ENCODE assay signal across 8 mouse cellular contexts in genomic region chr8:64548054-64548850, GRCm38 (mm10).
DNase-seq lines count a peak whose midpoint lies in the region; ATAC-seq and TF ChIP-seq lines count a peak whose summit lies in the region.

No protein-coding gene starts in this region.

- no peaks in the 10 kb centered on the region for H3K36me3 ChIP-seq in heart, postnatal 0 days (replicated peaks; ENCODE audit: control insufficient read depth, insufficient read depth, low read length)
- H3K36me3 ChIP-seq in ES-E14 (ENCODE audit: control insufficient read depth, insufficient read depth, low read length, poor library complexity, severe bottlenecking): no peaks in the 10 kb centered on the region

- H3K4me1 ChIP-seq in heart, postnatal 0 days (ENCODE audit: control insufficient read depth, insufficient read depth): no peaks in the 10 kb centered on the region; the same call in 1 of the 2 replicates
- H3K4me1 ChIP-seq in ES-E14 (ENCODE audit: control insufficient read depth in 2 of 2, insufficient read depth in 2 of 2, low read length in 2 of 2, poor library complexity in 1 of 2): no peaks in the 10 kb centered on the region
- H3K4me1 ChIP-seq in cortical plate, adult 2 months (ENCODE audit: control insufficient read depth, insufficient read depth, low read length): no peaks in the 10 kb centered on the region

- 25% methylated on average over 5 of the region's 5 CpGs for WGBS in heart, postnatal 0 days

- no peaks in the 10 kb centered on the region for H3K27me3 ChIP-seq in heart, postnatal 0 days (ENCODE audit: control insufficient read depth, insufficient read depth, low read length)

- DNase-seq in heart, postnatal 0 days (ENCODE audit: low spot score): peak; percentile 70
- no peak for DNase-seq in heart, adult 9 months (ENCODE audit: low spot score in 2 of 2)
- peak; percentile 44 for DNase-seq in ES-E14 (ENCODE audit: low read depth, low spot score)
- DNase-seq in hindlimb bud, embryonic 11.5 days (ENCODE audit: extremely low spot score, low read depth, low spot score): peak; percentile 62
- peak; percentile 53 for DNase-seq in lung, postnatal 10 days
- DNase-seq in urinary bladder, postnatal 4 days (ENCODE audit: low spot score in 2 of 2): no peak
- no peak for DNase-seq in urinary bladder, adult 2 months (ENCODE audit: low spot score)

- no peak overlapping the region for H3K27ac ChIP-seq in heart, postnatal 0 days (ENCODE audit: low read depth)
- H3K27ac ChIP-seq in ES-E14 (ENCODE audit: insufficient read depth, low read depth, low read length, poor library complexity, severe bottlenecking): no peak overlapping the region
- no peak overlapping the region for H3K27ac ChIP-seq in cortical plate, adult 2 months (ENCODE audit: insufficient read depth, low read length)

- H3K4me3 ChIP-seq in heart, postnatal 0 days (ENCODE audit: low read depth, low read length): no peak overlapping the region
- no peak overlapping the region for H3K4me3 ChIP-seq in ES-E14 (ENCODE audit: insufficient read depth in 1 of 2, low read depth in 1 of 2, low read length in 2 of 2, poor library complexity in 1 of 2, severe bottlenecking in 1 of 2)
- H3K4me3 ChIP-seq in cortical plate, adult 2 months (ENCODE audit: insufficient read depth, low read length): no peak overlapping the region

- in situ Hi-C loops in ES-E14 (cut with MboI; ENCODE audit: low sequenced_read_pairs in 2 of 2, unreplicated experiment in 2 of 2): loop anchor here in 1 of 2 experiments (10.0 kb wide), 1 partner anchor 523 kb away; no protein-coding TSS in a partner anchor

- no peaks in the 10 kb centered on the region for H3K9me3 ChIP-seq in heart, postnatal 0 days (replicated peaks; ENCODE audit: control insufficient read depth, low read length)
- no peaks in the 10 kb centered on the region for H3K9me3 ChIP-seq in ES-E14 (ENCODE audit: control insufficient read depth, insufficient read depth, low read depth, low read length)

- no peak overlapping the region for H3K9ac ChIP-seq in heart, postnatal 0 days (replicated peaks; ENCODE audit: low read depth, low read length)
- no peak overlapping the region for H3K9ac ChIP-seq in ES-E14 (ENCODE audit: insufficient read depth, low read depth, low read length, poor library complexity, severe bottlenecking)

- TF ChIP-seq EP300 in heart, postnatal 0 days (IDR thresholded peaks at IDR 0.05; ENCODE audit: low read depth): no peak

- peak; percentile 73 for TF ChIP-seq CTCF in heart, postnatal 0 days (IDR thresholded peaks at IDR 0.05; ENCODE audit: low read depth)
- peak; percentile 27; the same call in 1 of the 2 replicates for TF ChIP-seq CTCF in cortical plate, adult 2 months (IDR thresholded peaks at IDR 0.05; ENCODE audit: extremely low read depth, insufficient read depth, low read length)

- H3K4me2 ChIP-seq in heart, postnatal 0 days (ENCODE audit: low read depth, low read length): no peak overlapping the region

- no peak for TF ChIP-seq POLR2A in cortical plate, adult 2 months (IDR thresholded peaks at IDR 0.05; ENCODE audit: extremely low read depth, insufficient read depth, low read length)

- ATAC-seq in heart, postnatal 0 days (ENCODE audit: insufficient read depth, low read depth): no peak

TF ChIP-seq in ES-E14, 5 proteins besides CTCF, POLR2A, EP300 and RAD21:
- TF ChIP-seq ZC3H11A (IDR thresholded peaks at IDR 0.05; ENCODE audit: borderline replicate concordance, low read depth, low read length) (peak; percentile 98), HCFC1 (IDR thresholded peaks at IDR 0.05; ENCODE audit: borderline replicate concordance, insufficient read depth, low read length) (no peak)

Comparison
In these comparisons a context has a peak if more than half of its experiments do, and no peak if none do; other contexts are left out.
1. DNase-seq: peak in heart, postnatal 0 days (single experiment), ES-E14 (single experiment), hindlimb bud, embryonic 11.5 days (single experiment) and lung, postnatal 10 days (single experiment); none in heart, adult 9 months (0 of 2), urinary bladder, postnatal 4 days (0 of 2) and urinary bladder, adult 2 months (single experiment).